Mouse (Mus musculus) cortical plate, adult 2 months (tissue): Measurements from ENCODE around the gene Pdzrn3. TPM values are rescaled to one million over a fixed set of nuclear protein-coding genes. Genes with fewer than 3 reads are reported as not detected.

Experiments
- H3K27ac ChIP-seq: fragments of 200-500 bp; 2 replicates; pipeline ENCODE4 v1.5.1; 2012; ENCODE audit warnings: low read length, control low read depth, inconsistent platforms; ENCODE audit not compliant: insufficient read depth
- H3K4me1 ChIP-seq: fragments of 200-500 bp; 2 replicates; pipeline ENCODE4 v1.6.1; 2011; ENCODE audit warnings: low read length; ENCODE audit not compliant: control insufficient read depth, insufficient read depth
- H3K4me3 ChIP-seq: fragments of 200-500 bp; 2 replicates; pipeline ENCODE4 v1.5.1; 2011; ENCODE audit warnings: mild to moderate bottlenecking, low read length, control low read depth; ENCODE audit not compliant: insufficient read depth
- CTCF ChIP-seq: fragments of 200-500 bp; IDR thresholded peaks from 2 replicates; pipeline ENCODE4 v1.5.1; 2011; ENCODE audit warnings: mild to moderate bottlenecking, control low read depth, low read length; ENCODE audit not compliant: insufficient read depth; ENCODE audit errors: extremely low read depth
- POLR2A ChIP-seq: fragments of 200-500 bp; IDR thresholded peaks from 2 replicates; pipeline ENCODE4 v1.6.1; 2011; ENCODE audit warnings: mild to moderate bottlenecking, low read length, control low read depth; ENCODE audit not compliant: insufficient read depth; ENCODE audit errors: extremely low read depth
- polyA plus RNA-seq: library from polyadenylated mRNA; depleted of rRNA; stranded (reverse); fragments of >200 nt; gene quantifications from 2 replicates; pipeline ENCODE4 v1.2.3, GENCODE M21; 2012

Gene Pdzrn3
- polyA plus RNA-seq, 1 experiment, result 32.3 TPM

GRCm38 (mm10) chr6:101271378-101272135, 106.1 kb downstream of the Pdzrn3 start:
- H3K27ac ChIP-seq, result no peak overlapping the region
- no peak overlapping the region for H3K4me3 ChIP-seq
- no peaks in the 10 kb centered on the region for H3K4me1 ChIP-seq
- TF ChIP-seq POLR2A, result no peak
- no peak for TF ChIP-seq CTCF

DNA sequence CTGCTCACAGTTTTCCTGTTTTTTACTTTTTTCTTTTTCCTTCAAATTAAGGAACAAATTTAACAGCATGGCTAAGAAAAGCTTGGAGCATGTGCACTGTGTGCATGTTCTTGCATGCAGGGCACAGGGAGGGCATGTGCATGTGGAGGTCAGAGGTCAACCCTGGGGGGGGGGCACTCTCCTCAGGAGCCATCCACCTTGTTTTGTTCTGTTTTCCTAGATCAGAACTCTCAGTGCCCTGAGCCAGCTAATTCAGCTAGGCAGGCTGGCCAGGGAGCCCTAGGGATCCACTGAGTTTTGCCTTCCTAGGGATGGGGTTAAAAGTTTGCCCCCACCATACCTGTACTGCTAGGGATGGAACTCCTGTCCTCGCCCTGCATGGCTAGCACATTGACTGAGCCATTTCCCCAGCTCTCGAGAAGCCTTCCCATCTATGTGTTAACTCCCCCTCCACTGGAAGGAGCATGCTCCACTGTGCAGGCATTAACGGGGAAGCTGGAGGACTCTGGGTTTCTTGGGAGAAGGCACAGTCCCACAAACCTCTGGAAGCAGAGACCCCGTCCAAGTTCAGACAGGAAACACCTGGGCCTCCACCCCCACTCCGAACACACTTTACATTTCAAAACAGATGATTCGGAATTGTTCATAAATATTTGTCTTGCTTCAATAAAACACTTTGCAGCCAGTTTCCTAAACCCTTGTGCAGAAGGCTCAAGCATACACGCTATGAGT, 107.4 kb downstream of the Pdzrn3 start:
- TF ChIP-seq POLR2A, result no peak
- TF ChIP-seq CTCF, result no peak
- Histone ChIP-seq H3K4me3 (no peak overlapping the region), H3K4me1 (no peaks in the 10 kb centered on the region), H3K27ac (no peak overlapping the region)

DNA sequence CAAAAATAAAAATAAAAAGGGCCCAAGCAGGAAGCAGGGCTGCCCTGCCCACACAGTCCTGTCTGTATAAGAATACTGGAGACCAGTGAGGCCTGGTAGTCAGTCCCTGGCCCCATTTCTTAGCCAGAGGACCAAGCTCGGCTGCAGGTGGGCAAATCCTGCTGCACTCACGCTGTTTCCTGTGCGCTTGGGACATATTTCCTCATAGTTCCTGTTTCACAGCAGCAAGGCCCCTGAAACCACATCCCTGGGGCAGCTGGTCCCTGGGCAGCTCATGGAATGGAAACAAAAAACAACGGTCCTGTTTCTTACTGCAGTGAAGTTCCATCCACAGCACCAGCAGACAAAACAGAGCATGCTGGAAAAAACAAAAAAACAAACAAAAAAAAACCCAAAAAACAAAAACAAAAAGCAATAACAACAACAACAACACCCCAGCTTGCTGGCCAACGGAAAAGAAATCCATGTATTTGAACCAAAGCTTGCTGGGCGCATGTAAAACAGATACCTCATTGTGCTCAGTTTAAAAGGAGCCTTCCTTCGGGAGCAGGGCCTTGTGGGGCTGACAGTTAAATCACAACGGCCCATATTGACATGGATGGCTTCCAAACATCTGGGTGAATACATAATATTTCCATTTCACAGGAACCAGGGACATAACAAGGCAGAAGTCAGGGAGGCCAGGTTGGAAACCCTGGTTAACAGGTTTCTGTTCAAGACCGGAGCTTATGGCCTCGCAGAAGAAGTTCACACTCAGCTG, 108.2 kb downstream of the Pdzrn3 start:
- Histone ChIP-seq H3K27ac (no peak overlapping the region), H3K4me1 (no peaks in the 10 kb centered on the region), H3K4me3 (no peak overlapping the region)
- no peak for TF ChIP-seq POLR2A
- TF ChIP-seq CTCF, result no peak

DNA sequence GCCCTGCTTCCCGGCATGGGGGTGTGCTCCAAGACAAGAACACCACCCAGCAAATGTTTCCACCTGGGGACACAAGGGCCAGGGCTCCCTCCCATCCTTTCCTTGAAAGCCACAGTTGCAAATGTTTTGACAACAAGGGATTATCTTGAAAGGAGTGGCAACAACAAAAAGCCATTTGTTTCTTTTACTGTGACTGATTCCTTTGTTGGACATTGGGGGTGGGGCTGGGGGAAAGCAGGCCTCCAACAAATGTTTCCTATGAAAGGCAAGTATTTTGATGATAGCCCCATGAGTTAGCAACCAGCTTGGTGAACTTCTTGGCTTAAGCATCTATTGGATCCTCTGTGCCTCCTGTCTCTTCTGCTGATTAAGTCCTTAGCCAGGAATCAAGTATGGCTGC, 109.4 kb downstream of the Pdzrn3 start:
- Histone ChIP-seq H3K4me1 (peaks cover 4% of the 10 kb centered on the region), H3K4me3 (no peak overlapping the region), H3K27ac (no peak overlapping the region)
- TF ChIP-seq POLR2A, result no peak
- TF ChIP-seq CTCF, result no peak

GRCm38 (mm10) chr6:101266787-101267186, 110.9 kb downstream of the Pdzrn3 start:
- H3K4me3 ChIP-seq, result no peak overlapping the region
- H3K27ac ChIP-seq, result no peak overlapping the region
- TF ChIP-seq POLR2A, result no peak
- peak; percentile 87 for TF ChIP-seq CTCF
- H3K4me1 ChIP-seq, result peaks cover 6% of the 10 kb centered on the region

- H3K27ac ChIP-seq, result no peak overlapping the region
- peaks cover 6% of the 10 kb centered on the region for H3K4me1 ChIP-seq
- H3K4me3 ChIP-seq, result no peak overlapping the region
- TF ChIP-seq POLR2A (no peak), CTCF (no peak)
These were observed 114.2 kb downstream of the Pdzrn3 start for GRCm38 (mm10) chr6:101263544-101263943.

DNA sequence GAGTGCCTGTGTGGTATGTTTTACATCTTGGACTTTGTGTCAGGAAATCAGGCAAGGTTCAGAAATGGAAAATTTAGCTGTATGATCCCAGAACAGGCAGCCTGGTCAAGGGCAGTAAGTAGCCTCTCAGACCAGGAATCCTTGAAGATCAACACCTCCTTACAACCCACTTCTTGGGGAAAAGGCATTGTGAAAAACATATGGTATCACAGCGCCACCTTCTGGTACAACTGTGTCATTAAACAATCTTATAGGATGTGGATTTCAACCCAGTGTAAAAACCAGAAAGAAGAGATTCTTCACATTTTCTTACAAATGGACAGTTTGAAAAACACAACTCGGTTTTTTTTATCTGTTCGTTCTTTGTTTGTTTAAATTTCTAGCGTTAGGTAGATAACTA, 116.2 kb downstream of the Pdzrn3 start:
- Histone ChIP-seq H3K4me1 (peaks cover 7% of the 10 kb centered on the region), H3K27ac (no peak overlapping the region), H3K4me3 (no peak overlapping the region)
- no peak for TF ChIP-seq POLR2A
- TF ChIP-seq CTCF, result peak; percentile 50; the same call in 1 of the 2 replicates

- TF ChIP-seq CTCF (no peak), POLR2A (no peak)
- H3K27ac ChIP-seq, result no peak overlapping the region
- H3K4me3 ChIP-seq, result no peak overlapping the region
- H3K4me1 ChIP-seq, result peaks cover 7% of the 10 kb centered on the region
These were observed 118.3 kb downstream of the Pdzrn3 start for GRCm38 (mm10) chr6:101259411-101259810.

DNA sequence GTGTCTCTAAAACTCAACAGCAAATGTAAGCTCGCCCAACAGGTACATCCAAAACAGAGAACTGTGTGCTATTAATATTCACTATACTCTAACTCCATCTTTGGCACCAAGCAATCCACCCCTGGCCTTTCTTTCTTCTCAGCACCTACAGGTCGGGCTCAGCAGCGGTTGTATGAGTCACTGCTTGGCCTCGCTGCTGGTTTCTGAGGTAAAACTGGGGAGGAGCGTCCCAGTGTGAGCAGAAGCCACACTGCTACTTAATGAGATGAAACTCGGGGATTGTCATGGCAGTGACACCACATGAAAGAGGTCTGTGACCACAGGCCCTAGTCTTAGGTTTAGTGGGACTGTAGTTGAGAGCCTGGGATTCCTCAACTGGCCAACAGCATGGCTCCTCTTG, 120.3 kb downstream of the Pdzrn3 start:
- no peak overlapping the region for H3K27ac ChIP-seq
- TF ChIP-seq CTCF (no peak), POLR2A (no peak)
- H3K4me3 ChIP-seq, result no peak overlapping the region
- H3K4me1 ChIP-seq, result peaks cover 1% of the 10 kb centered on the region; the same call in 1 of the 2 replicates
